Mouse (Mus musculus) limb, embryonic 13.5 days (tissue): ENCODE results near the gene Trim6. TPM values are rescaled to one million over a fixed set of nuclear protein-coding genes. Genes with fewer than 3 reads are reported as not detected.

Source experiments
- ATAC-seq: fragments of 200-750 bp; cut with Nextera tagmentation; 2 replicates; pipeline ENCODE4 v1.8.0; 2017; ENCODE audit warnings: low read depth, moderate number of reproducible peaks, moderate TSS enrichment; ENCODE audit not compliant: low FRiP score
- H3K27ac ChIP-seq: fragments of 300-500 bp; sonication (generic); 2 replicates; pipeline ENCODE4 v1.5.1; 2015; ENCODE audit warnings: inconsistent platforms, mild to moderate bottlenecking, moderate library complexity
- H3K27me3 ChIP-seq: fragments of 300-500 bp; sonication (generic); 2 replicates; pipeline ENCODE4 v1.6.1; 2015; ENCODE audit warnings: mild to moderate bottlenecking, inconsistent platforms
- H3K36me3 ChIP-seq: fragments of 300-500 bp; sonication (generic); 2 replicates; pipeline ENCODE4 v1.6.1; 2015; ENCODE audit warnings: inconsistent platforms, mild to moderate bottlenecking, moderate library complexity
- H3K4me1 ChIP-seq: fragments of 300-500 bp; sonication (generic); 2 replicates; pipeline ENCODE4 v1.6.1; 2015; ENCODE audit warnings: inconsistent platforms
- H3K4me2 ChIP-seq: fragments of 300-500 bp; sonication (generic); replicated peaks from 2 replicates; pipeline ENCODE4 v1.6.1; 2015; ENCODE audit warnings: inconsistent platforms, mild to moderate bottlenecking, moderate library complexity
- H3K4me3 ChIP-seq: fragments of 300-500 bp; sonication (generic); 2 replicates; pipeline ENCODE4 v1.5.1; 2015; ENCODE audit warnings: moderate library complexity, mild to moderate bottlenecking, inconsistent platforms
- H3K9ac ChIP-seq: fragments of 300-500 bp; sonication (generic); 2 replicates; pipeline ENCODE4 v1.6.1; 2015; ENCODE audit warnings: mild to moderate bottlenecking, inconsistent platforms
- H3K9me3 ChIP-seq: fragments of 300-500 bp; sonication (generic); 2 replicates; pipeline ENCODE4 v1.6.1; 2016; ENCODE audit warnings: inconsistent platforms
- WGBS: fragments of 180-500 bp; shearing (Covaris S2); methylation state at CpG from one replicate; pipeline ENCODE4 v1.1.7; 2015; 5-methylcytosine and 5-hydroxymethylcytosine counted together
- polyA plus RNA-seq: library from polyadenylated mRNA; unstranded; fragments of >200 nt; fragmentation: Nextera tagmentation; extraction: Ambion mirVana; gene quantifications from 2 replicates; pipeline ENCODE4 v1.2.1, GENCODE M21; 2015

Gene Trim6
- polyA plus RNA-seq: 1.1 and 1.4 TPM in 2 replicates

DNA sequence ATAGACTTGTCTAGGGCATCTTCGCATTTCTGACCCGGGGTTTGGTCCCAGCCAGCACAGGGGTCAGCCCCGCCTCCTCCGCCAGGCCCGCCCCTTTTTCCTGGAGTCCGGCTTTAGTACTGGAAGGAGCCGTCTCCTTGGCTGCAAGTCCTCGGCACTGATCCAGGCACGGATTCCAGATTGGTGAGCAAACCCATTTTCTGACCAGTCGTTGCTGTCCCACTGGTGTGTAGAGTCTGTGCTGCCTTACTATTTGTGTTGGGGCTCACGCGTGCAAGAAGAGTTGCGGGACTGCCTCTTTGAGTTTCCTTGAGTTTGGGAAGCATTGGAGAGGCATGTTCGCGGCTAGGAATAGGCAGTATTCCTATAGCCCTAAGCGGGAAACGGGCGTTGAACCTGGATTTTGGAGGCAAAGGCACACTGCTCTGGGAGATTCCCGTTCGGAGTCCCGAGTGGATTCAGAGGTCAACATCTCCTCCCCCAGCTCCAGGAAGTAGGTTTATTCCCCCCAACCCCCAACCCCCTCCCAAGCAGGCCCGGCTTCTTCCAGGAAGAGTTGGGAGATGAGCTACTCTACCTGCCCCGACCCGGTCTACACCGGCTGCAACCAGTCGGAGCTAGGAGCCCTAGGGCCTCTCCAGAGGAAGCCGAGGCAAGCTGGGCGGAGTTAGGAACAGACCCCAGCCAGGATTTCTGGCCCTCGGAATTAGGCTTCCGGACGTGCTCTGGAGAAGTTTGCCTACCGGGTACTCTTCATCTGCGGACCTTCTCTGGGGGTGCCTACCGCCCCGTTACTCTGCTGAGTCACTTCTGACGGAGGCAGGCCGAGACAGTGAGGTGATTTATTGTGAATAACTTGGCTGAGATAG lies at the start of gene Trim6:
TSS of gene Trim6 (plus strand) at position 93 of the 869 bp plus-strand sequence.
- WGBS: 2% methylated on average over 37 of the region's 37 CpGs
- Histone ChIP-seq H3K27ac (no peak within 1 kb of the TSS), H3K9me3 (no peaks in the 10 kb centered on the region), H3K4me3 (peak within 1 kb of the TSS; percentile 40), H3K4me2 (peak within 1 kb of the TSS; percentile 63), H3K9ac (peak within 1 kb of the TSS; percentile 45), H3K27me3 (no peaks in the 10 kb centered on the region), H3K36me3 (no peaks in the 10 kb centered on the region), H3K4me1 (peaks cover 6% of the 10 kb centered on the region; the same call in 1 of the 2 replicates)
- ATAC-seq: peak; percentile 71; the same call in 1 of the 2 replicates

DNA sequence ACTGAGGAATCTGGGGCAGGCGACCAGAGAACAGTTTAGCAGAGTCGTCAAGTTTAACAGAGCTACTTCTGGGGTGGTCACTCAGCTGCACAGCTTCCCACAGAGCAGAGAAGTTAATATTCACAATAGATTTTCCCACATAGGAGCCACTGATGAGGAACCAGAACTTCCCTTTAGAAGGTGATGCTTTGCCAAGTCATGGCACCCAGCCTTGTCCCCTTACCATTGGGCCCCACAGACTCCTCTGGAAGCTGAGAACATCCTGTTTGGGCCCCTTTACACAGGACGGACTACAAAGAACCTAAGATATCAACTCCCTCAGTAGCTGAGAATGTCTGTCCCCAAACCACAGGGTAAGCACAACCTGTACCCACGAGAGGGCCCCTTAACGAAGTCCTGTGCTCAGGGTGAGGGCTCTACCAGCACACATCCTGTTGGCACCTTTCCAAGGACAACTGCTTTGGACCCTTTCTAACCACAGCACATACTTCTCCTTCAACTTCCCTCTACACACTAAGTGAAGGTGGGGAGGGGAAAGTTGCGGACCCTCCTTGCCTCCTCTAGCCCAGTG lies 48.9 kb upstream of the Trim6 start:
- Histone ChIP-seq H3K27me3 (no peaks in the 10 kb centered on the region), H3K9me3 (no peaks in the 10 kb centered on the region), H3K27ac (no peak overlapping the region), H3K9ac (no peak overlapping the region), H3K4me2 (no peak overlapping the region), H3K4me3 (no peak overlapping the region), H3K36me3 (no peaks in the 10 kb centered on the region), H3K4me1 (no peaks in the 10 kb centered on the region)
- 62% methylated on average over 6 of the region's 6 CpGs for WGBS
- no peak for ATAC-seq

DNA sequence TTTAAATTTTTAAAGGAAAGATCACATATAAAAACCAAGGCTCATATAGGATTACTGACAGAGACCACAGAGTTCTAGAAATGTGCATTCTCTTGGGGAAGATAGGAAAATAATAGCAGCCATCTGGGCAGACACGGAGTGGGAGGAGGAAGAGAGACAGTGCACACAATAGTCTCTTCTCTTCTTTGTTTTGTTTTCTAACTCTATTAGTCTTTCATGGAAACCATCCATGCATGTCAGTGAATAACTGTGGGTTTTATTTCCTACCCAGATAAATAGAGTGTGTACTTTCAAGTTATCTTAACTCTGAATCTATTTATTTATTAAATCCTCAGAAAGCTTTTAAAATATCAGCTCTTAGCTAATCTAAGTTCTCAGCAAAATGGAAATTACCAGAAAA lies 43.5 kb upstream of the Trim6 start:
- Histone ChIP-seq H3K9ac (no peak overlapping the region), H3K4me3 (no peak overlapping the region), H3K9me3 (no peaks in the 10 kb centered on the region), H3K36me3 (no peaks in the 10 kb centered on the region), H3K27ac (no peak overlapping the region), H3K4me1 (no peaks in the 10 kb centered on the region), H3K4me2 (no peak overlapping the region), H3K27me3 (no peaks in the 10 kb centered on the region)
- 82% methylated on average over 1 of the region's 1 CpGs for WGBS
- ATAC-seq: no peak

DNA sequence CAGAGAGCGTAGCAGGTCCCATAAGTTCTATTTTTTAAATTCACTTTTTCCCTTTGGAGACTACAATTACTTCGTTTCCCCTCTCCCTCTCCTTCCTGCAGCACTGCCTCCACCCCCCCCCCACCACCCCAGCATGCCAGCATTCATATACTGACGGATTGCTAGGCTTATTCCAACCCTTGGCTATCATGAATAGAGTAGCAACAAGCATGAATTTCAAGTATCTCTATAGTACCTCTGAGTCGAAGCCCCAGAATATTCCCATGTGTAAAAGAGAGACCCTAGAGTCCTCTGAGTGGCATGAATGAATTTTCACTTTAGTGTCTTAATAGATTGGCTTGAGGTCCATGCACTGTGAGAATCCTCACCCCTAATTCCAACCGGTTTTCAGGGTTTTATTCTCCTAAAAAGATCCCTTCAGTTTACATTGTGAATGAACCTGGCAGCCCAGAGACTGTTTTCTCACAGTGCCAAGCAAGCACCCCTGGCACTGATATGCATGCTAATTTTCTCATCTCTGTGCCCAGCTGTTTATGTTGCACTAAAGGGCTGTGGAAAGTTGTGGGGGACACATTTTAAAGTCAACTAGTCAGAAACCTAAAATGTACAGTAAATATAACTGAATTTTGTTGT lies 40.1 kb upstream of the Trim6 start:
- H3K36me3 ChIP-seq: no peaks in the 10 kb centered on the region
- H3K9me3 ChIP-seq: no peaks in the 10 kb centered on the region
- H3K4me2 ChIP-seq: no peak overlapping the region
- H3K4me3 ChIP-seq: no peak overlapping the region
- H3K4me1 ChIP-seq: no peaks in the 10 kb centered on the region
- no peak for ATAC-seq
- H3K9ac ChIP-seq: no peak overlapping the region
- H3K27ac ChIP-seq: no peak overlapping the region
- 83% methylated on average over 5 of the region's 5 CpGs for WGBS
- no peaks in the 10 kb centered on the region for H3K27me3 ChIP-seq

DNA sequence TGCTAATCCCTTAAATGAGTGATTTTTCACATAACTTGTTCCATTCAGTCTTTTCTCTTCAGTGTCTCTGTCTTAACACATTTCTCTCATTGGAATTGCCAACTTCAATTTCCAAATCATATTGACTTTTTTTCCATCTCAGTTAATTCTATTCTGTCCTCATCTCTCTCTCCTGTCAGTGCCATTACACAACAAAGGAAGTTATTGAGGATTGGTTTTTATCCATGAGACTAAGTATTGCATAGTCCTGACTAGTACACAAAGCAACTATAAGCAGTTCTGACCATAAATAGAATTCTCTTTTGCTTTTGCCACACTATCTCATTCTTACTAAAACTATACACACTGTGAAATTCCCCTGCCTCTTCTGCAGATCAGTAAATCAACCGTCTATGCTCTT lies 39.5 kb upstream of the Trim6 start:
- Histone ChIP-seq H3K4me2 (no peak overlapping the region), H3K9ac (no peak overlapping the region), H3K27me3 (no peaks in the 10 kb centered on the region), H3K27ac (no peak overlapping the region), H3K36me3 (no peaks in the 10 kb centered on the region), H3K4me1 (no peaks in the 10 kb centered on the region), H3K9me3 (no peaks in the 10 kb centered on the region), H3K4me3 (no peak overlapping the region)
- WGBS: 92% methylated on average over 1 of the region's 1 CpGs
- no peak for ATAC-seq

DNA sequence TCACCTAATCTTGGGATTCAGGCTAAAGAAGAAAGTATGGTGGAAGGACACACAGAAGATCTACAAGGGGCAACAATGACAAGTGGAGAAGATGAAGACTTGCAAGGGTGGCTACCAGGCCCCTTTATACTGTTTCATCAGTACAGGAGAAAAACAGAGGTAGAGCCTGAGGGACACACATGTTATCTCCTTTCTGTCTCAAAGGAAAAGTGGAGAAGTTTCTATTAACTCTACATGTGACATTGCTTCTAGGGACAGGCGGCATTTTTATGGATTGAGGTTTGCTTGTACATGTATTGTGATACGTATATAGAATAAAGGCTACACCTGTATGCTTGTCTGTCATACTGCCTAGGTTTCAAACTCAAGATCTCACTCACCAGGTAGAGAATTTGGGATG lies 35.3 kb upstream of the Trim6 start, which contains the start of gene Olfr648:
TSS of gene Olfr648 (minus strand) at position 101 of the 400 bp plus-strand sequence.
- no peak within 1 kb of the TSS for H3K27ac ChIP-seq
- H3K4me3 ChIP-seq: no peak within 1 kb of the TSS
- H3K9ac ChIP-seq: no peak within 1 kb of the TSS
- H3K36me3 ChIP-seq: no peaks in the 10 kb centered on the region
- H3K4me2 ChIP-seq: no peak within 1 kb of the TSS
- ATAC-seq: no peak
- no peaks in the 10 kb centered on the region for H3K4me1 ChIP-seq
- WGBS: 86% methylated on average over 2 of the region's 2 CpGs
- no peaks in the 10 kb centered on the region for H3K9me3 ChIP-seq
- no peaks in the 10 kb centered on the region for H3K27me3 ChIP-seq

DNA sequence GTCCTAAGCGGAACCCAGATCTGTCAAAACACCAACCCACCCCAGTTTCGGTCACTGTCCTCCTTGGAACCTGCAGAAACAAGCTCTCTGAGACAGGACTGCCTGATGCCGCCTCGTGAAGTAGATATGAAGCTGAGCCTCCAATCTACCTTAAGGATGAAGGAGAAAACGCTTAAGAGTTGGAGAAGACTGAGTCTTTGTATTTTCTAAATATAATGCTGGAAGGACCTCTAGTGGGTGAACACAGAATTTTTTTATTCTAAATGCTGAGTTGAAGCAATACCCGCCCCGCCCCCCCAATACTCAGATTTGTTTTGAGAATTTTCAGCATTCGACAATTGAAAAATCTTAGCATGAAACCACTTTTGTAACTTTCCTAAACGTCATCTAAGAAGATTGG lies 27.3 kb upstream of the Trim6 start:
- no peaks in the 10 kb centered on the region for H3K9me3 ChIP-seq
- 62% methylated on average over 9 of the region's 9 CpGs for WGBS
- no peak overlapping the region for H3K9ac ChIP-seq
- H3K27me3 ChIP-seq: no peaks in the 10 kb centered on the region
- ATAC-seq: no peak
- H3K36me3 ChIP-seq: no peaks in the 10 kb centered on the region
- H3K4me2 ChIP-seq: no peak overlapping the region
- no peak overlapping the region for H3K27ac ChIP-seq
- H3K4me1 ChIP-seq: no peaks in the 10 kb centered on the region
- no peak overlapping the region for H3K4me3 ChIP-seq

DNA sequence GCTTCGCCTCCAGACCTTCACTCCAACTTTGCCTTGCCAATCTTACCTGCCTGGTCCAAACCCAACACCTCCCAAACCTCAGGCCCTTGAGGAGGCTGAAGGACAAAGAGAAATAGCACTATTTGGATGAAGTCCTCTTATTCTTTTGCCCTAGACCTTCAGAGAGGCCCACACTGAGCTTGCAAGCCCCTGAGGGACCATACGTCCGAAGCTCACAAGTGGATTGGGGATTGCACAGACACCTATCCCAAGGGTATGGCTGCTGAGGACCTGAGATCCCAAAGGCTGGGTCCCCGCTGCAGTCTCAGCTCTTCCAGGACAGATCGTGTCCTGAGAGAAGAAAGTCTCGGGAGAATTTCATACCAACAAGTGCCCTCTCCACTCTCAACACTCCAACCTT lies 22.7 kb upstream of the Trim6 start, which contains the start of gene Olfr649:
TSS of gene Olfr649 (minus strand) at position 101 of the 400 bp plus-strand sequence.
- no peak for ATAC-seq
- WGBS: 84% methylated on average over 6 of the region's 6 CpGs
- no peaks in the 10 kb centered on the region for H3K4me1 ChIP-seq

DNA sequence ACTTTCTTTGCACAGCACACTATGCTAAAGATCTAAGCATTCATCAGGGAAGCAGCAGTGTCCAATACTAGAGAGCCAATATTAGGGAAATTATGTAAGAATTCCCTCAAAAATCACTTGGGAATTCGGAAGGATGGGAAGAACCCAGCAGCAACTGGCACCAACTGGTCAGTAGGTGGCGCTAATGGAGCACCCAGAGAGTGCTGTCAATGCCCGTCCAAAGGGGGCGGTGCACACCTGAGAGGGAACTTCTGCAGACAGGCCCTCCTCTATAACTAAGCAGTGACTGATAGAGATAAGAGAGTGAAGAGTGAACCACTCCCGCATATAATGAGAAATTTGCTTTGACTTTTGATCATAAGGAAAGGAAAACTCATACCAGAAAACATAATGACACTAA lies 18.8 kb upstream of the Trim6 start:
- ATAC-seq: no peak
- Histone ChIP-seq H3K9ac (no peak overlapping the region), H3K27me3 (no peaks in the 10 kb centered on the region), H3K36me3 (no peaks in the 10 kb centered on the region), H3K4me1 (no peaks in the 10 kb centered on the region), H3K27ac (no peak overlapping the region), H3K4me2 (no peak overlapping the region), H3K4me3 (no peak overlapping the region), H3K9me3 (no peaks in the 10 kb centered on the region)
- 5% methylated on average over 5 of the region's 5 CpGs for WGBS

More for the DNA sequence above, 22.7 kb upstream of the Trim6 start, which contains the start of gene Olfr649:
- Histone ChIP-seq H3K4me3 (no peak within 1 kb of the TSS), H3K9ac (no peak within 1 kb of the TSS), H3K9me3 (no peaks in the 10 kb centered on the region), H3K27ac (no peak within 1 kb of the TSS), H3K36me3 (no peaks in the 10 kb centered on the region), H3K27me3 (no peaks in the 10 kb centered on the region), H3K4me2 (no peak within 1 kb of the TSS)

DNA sequence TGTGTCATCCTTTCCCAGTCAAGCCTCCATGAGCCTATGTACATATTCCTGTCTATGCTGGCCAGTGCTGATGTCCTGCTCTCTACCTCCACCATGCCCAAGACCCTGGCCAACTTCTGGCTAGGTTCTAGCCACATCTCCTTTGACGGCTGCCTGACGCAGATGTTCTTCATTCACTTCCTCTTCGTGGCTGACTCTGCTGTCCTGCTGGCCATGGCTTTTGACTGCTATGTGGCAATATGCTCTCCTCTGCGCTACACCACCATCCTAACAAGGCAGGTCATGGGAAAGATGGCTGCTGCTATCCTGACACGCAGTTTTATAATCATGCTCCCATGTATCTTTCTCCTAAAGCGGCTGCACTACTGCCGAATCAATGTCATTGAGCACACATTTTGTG lies 12.4 kb upstream of the Trim6 start:
- Histone ChIP-seq H3K4me1 (no peaks in the 10 kb centered on the region), H3K27me3 (no peaks in the 10 kb centered on the region), H3K9me3 (no peaks in the 10 kb centered on the region), H3K4me3 (no peak overlapping the region), H3K9ac (no peak overlapping the region), H3K27ac (no peak overlapping the region), H3K36me3 (no peaks in the 10 kb centered on the region), H3K4me2 (no peak overlapping the region)
- ATAC-seq: no peak
- WGBS: 91% methylated on average over 7 of the region's 7 CpGs

DNA sequence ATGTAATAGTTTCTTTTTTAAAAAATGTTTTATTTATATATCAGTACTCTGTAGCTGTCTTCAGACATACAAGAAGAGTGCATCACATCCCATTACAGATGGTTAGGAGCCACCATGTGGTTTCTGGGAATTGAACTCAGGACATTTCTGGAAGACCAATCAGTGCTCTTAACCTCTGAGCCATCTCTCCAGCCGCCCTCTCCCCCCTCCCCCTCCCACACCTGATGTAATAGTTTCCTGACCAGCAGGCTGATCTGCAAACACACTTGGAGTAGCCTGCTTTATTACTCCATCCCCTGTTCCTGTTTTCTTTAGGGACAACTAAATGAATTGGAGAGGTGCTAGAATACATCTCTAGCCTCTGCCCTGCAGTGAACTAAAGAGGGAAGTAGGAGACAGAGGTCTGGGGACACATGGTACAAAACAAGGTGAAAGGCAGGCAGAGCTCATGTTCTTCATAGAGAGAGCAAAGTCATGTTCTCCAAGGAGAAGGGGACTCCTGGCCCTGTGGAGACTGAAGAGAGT lies 2.5 kb upstream of the Trim6 start:
- no peak for ATAC-seq
- Histone ChIP-seq H3K4me1 (peaks cover 6% of the 10 kb centered on the region; the same call in 1 of the 2 replicates), H3K27me3 (no peaks in the 10 kb centered on the region), H3K9ac (no peak overlapping the region), H3K9me3 (no peaks in the 10 kb centered on the region), H3K4me2 (no peak overlapping the region), H3K4me3 (no peak overlapping the region), H3K27ac (no peak overlapping the region), H3K36me3 (no peaks in the 10 kb centered on the region)
- 36% methylated on average over 1 of the region's 1 CpGs for WGBS

DNA sequence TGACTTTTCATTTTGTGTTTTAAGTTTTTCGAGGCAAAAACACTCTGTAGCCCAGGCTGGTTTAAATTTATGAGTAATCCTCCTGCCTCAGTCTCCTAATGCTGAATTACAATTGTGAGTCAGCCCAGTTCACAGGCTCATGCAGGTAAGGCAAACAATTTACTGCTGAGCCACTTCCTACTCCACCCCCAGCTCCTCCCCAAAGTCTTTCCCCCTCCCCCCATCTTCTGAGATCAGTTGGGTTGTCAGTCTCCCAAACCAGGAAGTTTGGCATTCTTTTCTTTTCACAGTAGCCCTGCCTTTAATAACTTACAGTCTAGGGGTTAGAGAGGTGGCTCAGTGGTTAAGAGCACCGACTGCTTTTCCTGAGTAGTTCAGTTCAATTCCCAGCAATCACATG lies 712 bp upstream of the Trim6 start:
- Histone ChIP-seq H3K27me3 (no peaks in the 10 kb centered on the region), H3K36me3 (no peaks in the 10 kb centered on the region), H3K4me1 (peaks cover 6% of the 10 kb centered on the region; the same call in 1 of the 2 replicates), H3K9me3 (no peaks in the 10 kb centered on the region), H3K27ac (no peak overlapping the region), H3K9ac (no peak overlapping the region), H3K4me2 (no peak overlapping the region), H3K4me3 (no peak overlapping the region)
- 70% methylated on average over 2 of the region's 2 CpGs for WGBS
- ATAC-seq: no peak
